Mouse (Mus musculus): ENCODE results near the gene Rerg. TPM values are rescaled to one million over a fixed set of nuclear protein-coding genes. Genes with fewer than 3 reads are reported as not detected.
A peak's percentile ranks its signal among the peaks of the same experiment; 100 is the strongest.

The Rerg gene
- polyA plus RNA-seq, 1 experiment from 2014 or later, result 1.6 TPM

DNA sequence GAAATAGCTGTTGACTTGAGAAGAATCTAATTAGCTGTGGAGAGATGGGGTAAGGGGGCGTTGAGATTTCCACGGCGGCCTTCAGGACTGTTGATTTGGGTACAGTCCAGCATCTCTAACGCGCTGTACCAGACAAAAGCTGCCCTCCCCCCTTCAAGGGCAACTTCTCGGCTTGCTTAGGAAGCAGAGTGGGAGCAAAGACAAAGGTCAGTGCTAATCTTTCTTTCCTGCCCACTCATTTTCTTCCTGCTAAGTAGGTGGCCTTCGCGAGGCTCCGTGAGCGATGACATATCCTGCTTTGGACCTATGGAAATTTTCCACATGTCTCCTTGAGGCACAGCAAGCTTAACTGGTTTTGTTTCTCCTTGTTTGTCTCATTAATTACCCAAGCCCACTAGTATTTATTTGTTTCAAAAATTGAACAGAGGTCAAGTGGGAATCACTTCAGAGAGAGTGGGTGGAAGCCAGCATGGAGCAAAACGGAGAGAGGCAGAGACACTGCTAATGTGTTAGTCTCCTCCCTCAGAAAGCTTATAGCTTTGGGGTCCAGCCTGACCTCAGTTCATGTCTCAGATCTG lies 25.2 kb downstream of the Rerg start:
- WGBS, result 55% methylated on average over 11 of the region's 11 CpGs
- Histone ChIP-seq H3K4me3 (ENCODE audit: low read depth, low read length) (no peak overlapping the region), H3K4me1 (replicated peaks; ENCODE audit: control insufficient read depth, insufficient read depth, low read length) (0 out of 2 replicates have a peak, but pooled peaks cover 3% of the 10 kb centered on the region), H3K27ac (ENCODE audit: low read depth, low read length) (no peak overlapping the region), H3K9ac (ENCODE audit: low read length) (no peak overlapping the region), H3K36me3 (ENCODE audit: control insufficient read depth, insufficient read depth, low read length) (no peaks in the 10 kb centered on the region), H3K27me3 (ENCODE audit: control insufficient read depth, insufficient read depth, low read length) (no peaks in the 10 kb centered on the region), H3K9me3 (ENCODE audit: control insufficient read depth, low read length) (no peaks in the 10 kb centered on the region), H3K4me2 (ENCODE audit: low read depth, low read length, severe bottlenecking) (no peak overlapping the region)
- no peak for DNase-seq (ENCODE audit: low spot score)
- ATAC-seq (replicated peaks; ENCODE audit: low FRiP score), result no peak

DNA sequence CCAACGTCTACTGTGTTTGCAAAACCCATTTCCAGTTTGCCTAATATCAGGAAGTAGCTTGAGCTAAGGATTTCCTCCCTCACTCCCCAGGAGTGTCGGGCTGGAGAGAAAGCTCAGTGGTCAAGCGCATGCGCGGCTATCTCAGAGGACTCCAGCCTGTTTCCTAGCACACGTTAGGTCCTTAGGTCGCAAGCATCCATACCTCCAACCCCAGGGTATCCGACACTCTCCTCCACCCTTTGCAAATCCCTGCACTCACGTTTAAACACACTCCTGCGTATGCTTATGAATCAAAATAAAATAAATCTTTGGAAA lies 25.8 kb downstream of the Rerg start:
- ATAC-seq (replicated peaks; ENCODE audit: low FRiP score) (no peak), DNase-seq (ENCODE audit: low spot score) (no peak)
- Histone ChIP-seq H3K4me1 (replicated peaks; ENCODE audit: control insufficient read depth, insufficient read depth, low read length) (0 out of 2 replicates have a peak, but pooled peaks cover 3% of the 10 kb centered on the region), H3K27ac (ENCODE audit: low read depth, low read length) (no peak overlapping the region), H3K4me2 (ENCODE audit: low read depth, low read length, severe bottlenecking) (no peak overlapping the region), H3K9me3 (ENCODE audit: control insufficient read depth, low read length) (no peaks in the 10 kb centered on the region), H3K36me3 (ENCODE audit: control insufficient read depth, insufficient read depth, low read length) (no peaks in the 10 kb centered on the region), H3K4me3 (ENCODE audit: low read depth, low read length) (no peak overlapping the region), H3K27me3 (ENCODE audit: control insufficient read depth, insufficient read depth, low read length) (no peaks in the 10 kb centered on the region), H3K9ac (ENCODE audit: low read length) (no peak overlapping the region)
- 89% methylated on average over 10 of the region's 10 CpGs for WGBS

DNA sequence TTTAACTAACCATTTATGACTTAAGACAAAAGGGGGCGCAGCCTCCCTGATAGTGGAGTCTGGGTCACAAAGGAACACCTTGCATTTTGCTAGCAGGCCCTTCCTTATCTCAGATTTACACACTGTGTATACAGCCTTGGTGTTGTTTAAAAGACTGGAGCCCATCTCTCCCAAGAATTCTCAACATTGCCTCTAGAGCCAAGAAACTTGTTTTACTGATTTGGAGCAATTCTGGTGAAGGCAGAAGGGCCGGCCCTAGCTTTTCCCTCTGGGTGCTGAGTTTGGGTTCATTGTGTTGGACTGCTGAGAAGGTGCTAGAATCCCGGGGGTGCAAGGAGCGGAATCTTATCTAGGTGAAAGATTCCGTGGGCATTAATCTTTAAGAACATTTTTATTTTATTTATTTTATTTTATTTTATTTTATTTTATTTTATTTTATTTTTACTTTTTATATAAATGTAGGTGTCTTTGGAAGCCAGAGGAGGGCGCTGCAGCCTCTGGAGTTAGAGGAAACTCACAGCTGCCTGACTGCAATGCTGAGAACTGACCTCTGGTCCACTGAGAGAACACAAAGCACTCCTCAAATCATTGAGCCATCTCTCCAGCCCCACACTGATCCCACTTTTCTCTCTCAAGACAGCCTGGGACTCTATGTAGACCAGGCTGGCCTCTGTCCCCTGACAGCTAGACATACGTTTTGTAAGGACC lies 26.3 kb downstream of the Rerg start:
- H3K4me3 ChIP-seq (ENCODE audit: low read depth, low read length), result no peak overlapping the region
- H3K4me1 ChIP-seq (replicated peaks; ENCODE audit: control insufficient read depth, insufficient read depth, low read length), result 0 out of 2 replicates have a peak, but pooled peaks cover 3% of the 10 kb centered on the region
- no peaks in the 10 kb centered on the region for H3K36me3 ChIP-seq (ENCODE audit: control insufficient read depth, insufficient read depth, low read length)
- no peak for ATAC-seq (replicated peaks; ENCODE audit: low FRiP score)
- no peak for DNase-seq (ENCODE audit: low spot score)
- no peak overlapping the region for H3K27ac ChIP-seq (ENCODE audit: low read depth, low read length)
- H3K9me3 ChIP-seq (ENCODE audit: control insufficient read depth, low read length), result no peaks in the 10 kb centered on the region
- H3K27me3 ChIP-seq (ENCODE audit: control insufficient read depth, insufficient read depth, low read length), result no peaks in the 10 kb centered on the region
- WGBS, result 86% methylated on average over 7 of the region's 7 CpGs
- H3K4me2 ChIP-seq (ENCODE audit: low read depth, low read length, severe bottlenecking), result no peak overlapping the region
- H3K9ac ChIP-seq (ENCODE audit: low read length), result no peak overlapping the region

DNA sequence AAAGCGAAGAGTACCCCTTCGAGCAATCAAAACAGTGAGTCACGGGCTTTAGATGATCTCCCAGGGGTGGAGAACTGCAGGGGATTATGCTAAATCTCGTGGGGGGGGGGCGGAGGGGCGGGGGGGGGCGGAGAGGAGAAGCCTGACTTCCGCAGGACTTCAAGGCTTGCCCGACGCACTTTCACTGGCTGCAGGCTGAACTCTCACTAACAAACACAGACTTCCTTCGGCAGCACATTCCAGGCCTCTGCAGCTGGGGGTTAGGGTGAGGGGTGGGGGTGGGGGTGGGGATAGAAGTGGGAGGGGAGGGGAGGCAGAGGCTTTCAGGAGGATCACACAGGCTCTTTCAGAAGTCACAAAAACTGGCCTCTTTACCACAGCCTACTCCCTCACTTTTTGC lies 27.5 kb downstream of the Rerg start:
- Histone ChIP-seq H3K27ac (ENCODE audit: low read depth, low read length) (no peak overlapping the region), H3K4me1 (replicated peaks; ENCODE audit: control insufficient read depth, insufficient read depth, low read length) (0 out of 2 replicates have a peak, but pooled peaks cover 3% of the 10 kb centered on the region), H3K27me3 (ENCODE audit: control insufficient read depth, insufficient read depth, low read length) (no peaks in the 10 kb centered on the region), H3K4me2 (ENCODE audit: low read depth, low read length, severe bottlenecking) (peak overlapping the region; percentile 43), H3K36me3 (ENCODE audit: control insufficient read depth, insufficient read depth, low read length) (no peaks in the 10 kb centered on the region), H3K9me3 (ENCODE audit: control insufficient read depth, low read length) (no peaks in the 10 kb centered on the region), H3K4me3 (ENCODE audit: low read depth, low read length) (peak overlapping the region; percentile 13; the same call in 1 of the 2 replicates), H3K9ac (ENCODE audit: low read length) (0 out of 2 replicates have a peak overlapping the region, but pooled peaks have one; percentile 7)
- WGBS, result 0% methylated on average over 8 of the region's 11 CpGs
- ATAC-seq (replicated peaks; ENCODE audit: low FRiP score) (peak; percentile 74), DNase-seq (ENCODE audit: low spot score) (peak; percentile 70)

DNA sequence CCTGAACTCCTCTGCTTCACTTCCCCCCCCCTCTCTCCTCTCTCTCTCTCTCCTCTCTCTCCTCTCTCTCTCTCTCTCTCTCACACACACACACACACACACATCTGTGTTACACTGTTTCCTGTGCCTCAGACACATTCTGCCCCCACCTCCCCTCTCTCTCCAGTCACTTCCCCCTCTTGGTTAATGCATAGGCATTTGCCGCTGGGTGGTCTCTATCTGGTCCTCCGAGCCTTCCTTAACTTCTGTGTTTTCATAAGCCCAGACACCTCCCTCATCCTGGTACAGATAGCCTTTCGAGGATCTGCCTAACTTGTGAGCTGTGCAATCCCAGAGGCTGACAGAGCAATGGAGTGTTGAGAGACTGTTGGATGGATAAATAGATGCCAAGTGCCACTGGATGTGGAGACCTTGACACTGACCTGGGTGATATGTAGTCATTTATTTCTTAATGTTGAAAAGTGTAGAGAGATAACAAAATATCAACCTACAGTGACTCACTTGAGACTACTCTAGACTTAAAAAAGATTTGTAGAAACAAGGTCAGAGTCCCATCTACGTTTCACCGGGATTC lies 29.0 kb downstream of the Rerg start:
- Histone ChIP-seq H3K27me3 (ENCODE audit: control insufficient read depth, insufficient read depth, low read length) (no peaks in the 10 kb centered on the region), H3K4me3 (ENCODE audit: low read depth, low read length) (no peak overlapping the region), H3K9ac (ENCODE audit: low read length) (no peak overlapping the region), H3K4me2 (ENCODE audit: low read depth, low read length, severe bottlenecking) (no peak overlapping the region), H3K36me3 (ENCODE audit: control insufficient read depth, insufficient read depth, low read length) (no peaks in the 10 kb centered on the region), H3K27ac (ENCODE audit: low read depth, low read length) (no peak overlapping the region), H3K9me3 (ENCODE audit: control insufficient read depth, low read length) (no peaks in the 10 kb centered on the region), H3K4me1 (replicated peaks; ENCODE audit: control insufficient read depth, insufficient read depth, low read length) (0 out of 2 replicates have a peak, but pooled peaks cover 3% of the 10 kb centered on the region)
- 59% methylated on average over 5 of the region's 5 CpGs for WGBS
- ATAC-seq (replicated peaks; ENCODE audit: low FRiP score) (no peak), DNase-seq (ENCODE audit: low spot score) (no peak)

DNA sequence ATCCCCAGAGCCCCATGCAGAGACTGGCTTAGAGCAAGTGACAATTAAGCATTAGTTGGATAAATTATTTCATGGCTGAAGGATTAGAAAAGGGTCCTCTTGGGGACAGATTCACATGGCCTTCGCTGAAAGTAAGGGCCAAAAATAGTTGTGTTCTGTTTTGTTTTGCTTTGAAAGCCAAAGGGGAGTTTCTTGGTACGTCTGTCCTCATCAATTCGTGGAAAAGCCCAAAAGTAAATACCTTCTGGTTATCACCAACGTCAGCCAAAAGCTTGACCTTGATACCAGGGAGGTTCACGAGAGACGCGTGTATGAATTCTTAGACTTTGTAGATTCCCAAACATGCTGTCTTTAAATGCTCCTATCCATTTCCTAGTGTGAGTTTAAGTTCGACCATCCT lies 31.5 kb downstream of the Rerg start:
- no peak overlapping the region for H3K27ac ChIP-seq (ENCODE audit: low read depth, low read length)
- no peak overlapping the region for H3K9ac ChIP-seq (ENCODE audit: low read length)
- no peaks in the 10 kb centered on the region for H3K27me3 ChIP-seq (ENCODE audit: control insufficient read depth, insufficient read depth, low read length)
- H3K9me3 ChIP-seq (ENCODE audit: control insufficient read depth, low read length), result no peaks in the 10 kb centered on the region
- 77% methylated on average over 8 of the region's 8 CpGs for WGBS
- H3K4me1 ChIP-seq (replicated peaks; ENCODE audit: control insufficient read depth, insufficient read depth, low read length), result no peaks in the 10 kb centered on the region; the same call in 1 of the 2 replicates
- ATAC-seq (replicated peaks; ENCODE audit: low FRiP score) (no peak), DNase-seq (ENCODE audit: low spot score) (no peak)
- H3K36me3 ChIP-seq (ENCODE audit: control insufficient read depth, insufficient read depth, low read length), result no peaks in the 10 kb centered on the region
- no peak overlapping the region for H3K4me2 ChIP-seq (ENCODE audit: low read depth, low read length, severe bottlenecking)
- no peak overlapping the region for H3K4me3 ChIP-seq (ENCODE audit: low read depth, low read length)

DNA sequence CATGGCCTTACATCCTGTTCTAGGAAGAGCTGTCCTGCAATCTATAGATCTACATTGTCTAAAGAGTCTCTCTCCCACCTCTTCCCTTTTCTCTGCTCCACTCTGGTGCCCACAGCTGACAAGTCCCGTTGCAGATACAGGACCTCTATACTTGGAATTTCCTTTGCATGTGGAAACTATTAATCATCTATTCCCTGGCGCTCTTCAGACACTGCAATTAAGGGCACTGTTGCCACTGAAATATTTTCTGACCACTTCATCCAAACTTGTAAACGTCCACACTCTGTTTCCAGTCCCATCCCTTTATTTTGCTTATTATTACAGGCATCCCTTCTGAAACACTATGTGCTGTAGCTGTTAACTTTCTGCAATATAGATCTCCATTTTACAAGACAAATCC lies 31.9 kb downstream of the Rerg start:
- no peaks in the 10 kb centered on the region; the same call in 1 of the 2 replicates for H3K4me1 ChIP-seq (replicated peaks; ENCODE audit: control insufficient read depth, insufficient read depth, low read length)

DNA sequence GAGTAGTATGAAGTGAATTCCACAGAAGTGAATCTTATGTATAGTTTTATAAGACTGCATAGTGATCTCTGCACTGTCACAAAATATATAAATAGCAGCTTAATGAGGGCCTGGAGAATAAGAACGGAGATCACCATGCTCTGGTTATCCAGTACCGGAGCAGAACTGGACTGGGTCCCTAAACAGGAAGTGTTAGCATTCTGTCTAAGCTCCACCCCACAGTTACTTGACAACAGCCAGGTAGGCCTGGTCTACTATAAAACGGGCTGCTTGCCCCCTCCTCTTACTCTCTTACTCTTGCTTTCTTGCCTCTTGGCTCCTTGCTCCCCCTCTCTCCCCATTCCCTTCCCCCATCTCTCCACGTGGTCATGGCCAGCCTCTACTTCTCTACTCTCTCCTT lies 33.9 kb downstream of the Rerg start:
- Histone ChIP-seq H3K27ac (ENCODE audit: low read depth, low read length) (no peak overlapping the region), H3K9ac (ENCODE audit: low read length) (no peak overlapping the region), H3K4me1 (replicated peaks; ENCODE audit: control insufficient read depth, insufficient read depth, low read length) (no peaks in the 10 kb centered on the region; the same call in 1 of the 2 replicates), H3K27me3 (ENCODE audit: control insufficient read depth, insufficient read depth, low read length) (no peaks in the 10 kb centered on the region), H3K4me2 (ENCODE audit: low read depth, low read length, severe bottlenecking) (no peak overlapping the region), H3K9me3 (ENCODE audit: control insufficient read depth, low read length) (no peaks in the 10 kb centered on the region), H3K4me3 (ENCODE audit: low read depth, low read length) (no peak overlapping the region), H3K36me3 (ENCODE audit: control insufficient read depth, insufficient read depth, low read length) (no peaks in the 10 kb centered on the region)
- ATAC-seq (replicated peaks; ENCODE audit: low FRiP score) (no peak), DNase-seq (ENCODE audit: low spot score) (no peak)
- WGBS, result 83% methylated on average over 4 of the region's 4 CpGs

More for the DNA sequence above, 31.9 kb downstream of the Rerg start:
- H3K36me3 ChIP-seq (ENCODE audit: control insufficient read depth, insufficient read depth, low read length), result no peaks in the 10 kb centered on the region
- no peak for DNase-seq (ENCODE audit: low spot score)
- H3K9ac ChIP-seq (ENCODE audit: low read length), result no peak overlapping the region
- no peak for ATAC-seq (replicated peaks; ENCODE audit: low FRiP score)
- H3K27ac ChIP-seq (ENCODE audit: low read depth, low read length), result no peak overlapping the region
- H3K4me3 ChIP-seq (ENCODE audit: low read depth, low read length), result no peak overlapping the region
- H3K4me2 ChIP-seq (ENCODE audit: low read depth, low read length, severe bottlenecking), result no peak overlapping the region
- WGBS, result 68% methylated on average over 3 of the region's 3 CpGs
- H3K27me3 ChIP-seq (ENCODE audit: control insufficient read depth, insufficient read depth, low read length), result no peaks in the 10 kb centered on the region
- H3K9me3 ChIP-seq (ENCODE audit: control insufficient read depth, low read length), result no peaks in the 10 kb centered on the region

Data from forebrain, embryonic 11.5 days (tissue).